Mouse (Mus musculus) liver, adult 2 months (tissue): ENCODE results near the gene Nme1. TPM values are rescaled to one million over a fixed set of nuclear protein-coding genes. Genes with fewer than 3 reads are reported as not detected.

Experiments
- DNase-seq: peaks from one replicate; pipeline ENCODE4 v3.0.0-alpha.2; 2011; ENCODE audit warnings: low read depth, low spot score; ENCODE audit errors: extremely low read depth
- H3K27ac ChIP-seq: fragments of 200-500 bp; replicated peaks from 2 replicates; pipeline ENCODE4 v1.5.1; 2012; ENCODE audit warnings: low read depth, mild to moderate bottlenecking, control low read depth, inconsistent platforms, low read length; ENCODE audit not compliant: insufficient read depth
- H3K27me3 ChIP-seq: fragments of 200-500 bp; 2 replicates; pipeline ENCODE4 v1.6.1; 2012; ENCODE audit warnings: mild to moderate bottlenecking, moderate library complexity, low read length, inconsistent platforms; ENCODE audit not compliant: control insufficient read depth, insufficient read depth
- H3K36me3 ChIP-seq: fragments of 200-500 bp; 2 replicates; pipeline ENCODE4 v1.6.1; 2012; ENCODE audit warnings: low read length, inconsistent platforms; ENCODE audit not compliant: control insufficient read depth, insufficient read depth
- H3K4me1 ChIP-seq: fragments of 200-500 bp; 2 replicates; pipeline ENCODE4 v1.6.1; 2011; ENCODE audit warnings: low read length; ENCODE audit not compliant: control insufficient read depth, insufficient read depth
- H3K4me3 ChIP-seq: fragments of 200-500 bp; 2 replicates; pipeline ENCODE4 v1.5.1; 2011; ENCODE audit warnings: low read depth, mild to moderate bottlenecking, control low read depth, low read length, moderate library complexity; ENCODE audit not compliant: insufficient read depth
- H3K79me2 ChIP-seq: fragments of 200-500 bp; 2 replicates; pipeline ENCODE4 v1.6.1; 2012; ENCODE audit warnings: inconsistent platforms, mild to moderate bottlenecking, low read length, moderate library complexity; ENCODE audit not compliant: control insufficient read depth, insufficient read depth
- H3K9ac ChIP-seq: fragments of 200-500 bp; 2 replicates; pipeline ENCODE4 v1.6.1; 2012; ENCODE audit warnings: low read depth, mild to moderate bottlenecking, control low read depth, inconsistent platforms, low read length
- CTCF ChIP-seq: fragments of 200-500 bp; IDR thresholded peaks from 2 replicates; pipeline ENCODE4 v1.5.1; 2011; ENCODE audit warnings: low read depth, low read length, control low read depth
- POLR2A ChIP-seq: fragments of 200-500 bp; IDR thresholded peaks from 2 replicates; pipeline ENCODE4 v1.6.1; 2011; ENCODE audit warnings: low read length, control low read depth; ENCODE audit not compliant: insufficient read depth; ENCODE audit errors: extremely low read depth
- WGBS: fragments of 180-500 bp; shearing (Covaris S2); methylation state at CpG from one replicate; pipeline ENCODE4 v1.1.7; 2018; 5-methylcytosine and 5-hydroxymethylcytosine counted together
- polyA plus RNA-seq: library from polyadenylated mRNA; depleted of rRNA; stranded (reverse); fragments of >200 nt; gene quantifications from 2 replicates; pipeline ENCODE4 v1.2.3, GENCODE M21; 2012
- total RNA-seq: library from RNA; depleted of rRNA; stranded (reverse); fragments of >200 nt; gene quantifications from 2 replicates; pipeline ENCODE4 v1.2.3, GENCODE M21; 2014

The Nme1 gene
- total and polyA plus RNA-seq, 2 experiments: 20.7 to 73.7 TPM

- Histone ChIP-seq H3K27ac (no peak overlapping the region; the same call in 1 of the 2 replicates), H3K36me3 (peaks cover 41% of the 10 kb centered on the region), H3K9ac (no peak overlapping the region), H3K4me3 (no peak overlapping the region), H3K27me3 (no peaks in the 10 kb centered on the region), H3K79me2 (no peaks in the 10 kb centered on the region), H3K4me1 (peaks cover 8% of the 10 kb centered on the region)
- 44% methylated on average over 6 of the region's 6 CpGs for WGBS
- peak; percentile 66 for DNase-seq
- no peak for TF ChIP-seq CTCF
- TF ChIP-seq POLR2A: no peak
These were observed 6.8 kb downstream of the Nme1 start for GRCm38 (mm10) chr11:93961482-93961881.

- 87% methylated on average over 4 of the region's 4 CpGs for WGBS
- Histone ChIP-seq H3K79me2 (peaks cover 5% of the 10 kb centered on the region; the same call in 1 of the 2 replicates), H3K27ac (no peak overlapping the region), H3K4me1 (peaks cover 23% of the 10 kb centered on the region), H3K9ac (no peak overlapping the region), H3K36me3 (peaks cover 30% of the 10 kb centered on the region), H3K4me3 (no peak overlapping the region), H3K27me3 (no peaks in the 10 kb centered on the region)
- TF ChIP-seq POLR2A: no peak
- TF ChIP-seq CTCF: no peak
- no peak for DNase-seq
These were observed 10.6 kb downstream of the Nme1 start for GRCm38 (mm10) chr11:93957746-93958145.

- 92% methylated on average over 2 of the region's 2 CpGs for WGBS
- no peak for TF ChIP-seq POLR2A
- TF ChIP-seq CTCF: no peak
- H3K27ac ChIP-seq: no peak overlapping the region
- no peak overlapping the region for H3K4me3 ChIP-seq
- H3K27me3 ChIP-seq: no peaks in the 10 kb centered on the region
- no peak for DNase-seq
- no peak overlapping the region for H3K9ac ChIP-seq
- peaks cover 26% of the 10 kb centered on the region for H3K4me1 ChIP-seq
- H3K79me2 ChIP-seq: peaks cover 5% of the 10 kb centered on the region; the same call in 1 of the 2 replicates
- peaks cover 24% of the 10 kb centered on the region for H3K36me3 ChIP-seq
These were observed 11.2 kb downstream of the Nme1 start for GRCm38 (mm10) chr11:93957031-93957555.

- Histone ChIP-seq H3K4me1 (peaks cover 23% of the 10 kb centered on the region), H3K9ac (peak within 1 kb of the TSS; percentile 80), H3K27ac (peak within 1 kb of the TSS; percentile 91), H3K27me3 (no peaks in the 10 kb centered on the region), H3K36me3 (peaks cover 25% of the 10 kb centered on the region), H3K79me2 (peaks cover 5% of the 10 kb centered on the region; the same call in 1 of the 2 replicates), H3K4me3 (peak within 1 kb of the TSS; percentile 76)
- no peak for DNase-seq
- TF ChIP-seq POLR2A: no peak
- TF ChIP-seq CTCF: no peak
- WGBS: 3% methylated on average over 6 of the region's 6 CpGs
These were observed 12.2 kb downstream of the Nme1 start, which contains the start of gene Nme2 for GRCm38 (mm10) chr11:93956159-93956558. Gene Nme2, minus strand, starts transcription at chr11:93956259.

GRCm38 (mm10) chr11:93955256-93956150, 12.8 kb downstream of the Nme1 start:
- TF ChIP-seq CTCF (0 out of 2 replicates have a peak, but pooled peaks have one; percentile 1), POLR2A (0 out of 2 replicates have a peak, but pooled peaks have one; percentile 13)
- Histone ChIP-seq H3K79me2 (peaks cover 5% of the 10 kb centered on the region; the same call in 1 of the 2 replicates), H3K4me3 (peak overlapping the region; percentile 76), H3K4me1 (peaks cover 24% of the 10 kb centered on the region), H3K36me3 (peaks cover 26% of the 10 kb centered on the region), H3K27me3 (no peaks in the 10 kb centered on the region), H3K27ac (peak overlapping the region; percentile 91), H3K9ac (peak overlapping the region; percentile 80)
- WGBS: under 1% methylated on average over 67 of the region's 67 CpGs
- peak; percentile 82 for DNase-seq
